8 mouse cellular contexts compared by ENCODE assay signal in genomic region chr17:21450138-21450704, GRCm38 (mm10). TPM values are rescaled to one million over a fixed set of nuclear protein-coding genes. Genes with fewer than 3 reads are reported as not detected.
DNase-seq lines count a peak whose midpoint lies in the region; ATAC-seq and TF ChIP-seq lines count a peak whose summit lies in the region.

Gene Zfp51, plus strand, starts transcription at chr17:21450374.

- H3K36me3 ChIP-seq in C2C12 (ENCODE audit: control insufficient read depth, insufficient read depth) (peaks cover 11% of the 10 kb centered on the region), myocyte (ENCODE audit: control insufficient read depth, insufficient read depth) (no peaks in the 10 kb centered on the region)
- peaks cover 11% of the 10 kb centered on the region for H3K36me3 ChIP-seq in erythroblast, embryonic 14.5 days (ENCODE audit: control insufficient read depth)
- no peaks in the 10 kb centered on the region for H3K36me3 ChIP-seq in heart, embryonic 11.5 days (ENCODE audit: control insufficient read depth, insufficient read depth, low read length)
- peaks cover 2% of the 10 kb centered on the region; the same call in 1 of the 2 replicates for H3K36me3 ChIP-seq in kidney, embryonic 16.5 days (ENCODE audit: insufficient read depth, low read length)
- H3K36me3 ChIP-seq in liver, adult 2 months (ENCODE audit: control insufficient read depth, insufficient read depth, low read length) = peaks cover 5% of the 10 kb centered on the region
- H3K36me3 ChIP-seq in splenic B cell, adult 2 months (ENCODE audit: control insufficient read depth, insufficient read depth, low read length, poor library complexity, severe bottlenecking) = peaks cover 7% of the 10 kb centered on the region

- no peaks in the 10 kb centered on the region for H3K9me3 ChIP-seq in erythroblast, embryonic 14.5 days (ENCODE audit: control insufficient read depth, low read length)
- no peaks in the 10 kb centered on the region for H3K9me3 ChIP-seq in heart, embryonic 11.5 days (replicated peaks; ENCODE audit: control insufficient read depth, low read length)
- H3K9me3 ChIP-seq in kidney, embryonic 16.5 days (ENCODE audit: low read length) = no peaks in the 10 kb centered on the region

- H3K4me2 ChIP-seq in heart, embryonic 11.5 days = peak within 1 kb of the TSS; percentile 69
- H3K4me2 ChIP-seq in kidney, embryonic 16.5 days (replicated peaks; ENCODE audit: low read depth, low read length) = peak within 1 kb of the TSS; percentile 65
- peak within 1 kb of the TSS; percentile 100 for H3K4me2 ChIP-seq in myocyte (ENCODE audit: low read depth)

- no peak for TF ChIP-seq CTCF in C2C12 (IDR thresholded peaks at IDR 0.05; ENCODE audit: control insufficient read depth, insufficient read depth, insufficient read length)
- no peak for TF ChIP-seq CTCF in brain, embryonic 14.5 days (IDR thresholded peaks at IDR 0.05; ENCODE audit: borderline replicate concordance, extremely low read depth, insufficient read depth, insufficient read length)
- TF ChIP-seq CTCF in liver, adult 2 months (IDR thresholded peaks at IDR 0.05; ENCODE audit: low read depth, low read length) = no peak

- peak; percentile 22; the same call in 1 of the 2 replicates for TF ChIP-seq POLR2A in brain, embryonic 14.5 days (IDR thresholded peaks at IDR 0.05; ENCODE audit: borderline replicate concordance, extremely low read depth, insufficient read depth, insufficient read length, poor library complexity, severe bottlenecking)
- 0 out of 2 replicates have a peak, but pooled peaks have one; percentile 29 for TF ChIP-seq POLR2A in liver, adult 2 months (IDR thresholded peaks at IDR 0.05; ENCODE audit: extremely low read depth, insufficient read depth, low read length)
- TF ChIP-seq POLR2A in myocyte (IDR thresholded peaks at IDR 0.05; ENCODE audit: insufficient read length, low read depth) = peak; percentile 74

- peaks cover 13% of the 10 kb centered on the region for H3K79me2 ChIP-seq in C2C12 (ENCODE audit: control insufficient read depth, insufficient read depth)
- 0 out of 2 replicates have a peak, but pooled peaks cover 3% of the 10 kb centered on the region for H3K79me2 ChIP-seq in liver, adult 2 months (ENCODE audit: control insufficient read depth, insufficient read depth, low read length)
- H3K79me2 ChIP-seq in myocyte (ENCODE audit: control insufficient read depth, insufficient read depth) = peaks cover 9% of the 10 kb centered on the region

- peaks cover 5% of the 10 kb centered on the region for H3K79me3 ChIP-seq in C2C12 (ENCODE audit: low read depth)

- H3K4me3 ChIP-seq in C2C12 (ENCODE audit: insufficient read depth, poor library complexity, severe bottlenecking) = peak within 1 kb of the TSS; percentile 49
- H3K4me3 ChIP-seq in erythroblast, embryonic 14.5 days (replicated peaks) = peak within 1 kb of the TSS; percentile 68
- peak within 1 kb of the TSS; percentile 61 for H3K4me3 ChIP-seq in heart, embryonic 11.5 days (ENCODE audit: low read depth, low read length)
- peak within 1 kb of the TSS; percentile 82 for H3K4me3 ChIP-seq in kidney, embryonic 16.5 days (ENCODE audit: low read length)
- peak within 1 kb of the TSS; percentile 86 for H3K4me3 ChIP-seq in liver, adult 2 months (ENCODE audit: insufficient read depth, low read depth, low read length)
- H3K4me3 ChIP-seq in myocyte = peak within 1 kb of the TSS; percentile 54

- peak; percentile 95 for DNase-seq in brain, embryonic 14.5 days (ENCODE audit: low read depth)
- DNase-seq in liver, adult 2 months (ENCODE audit: extremely low read depth, low read depth, low spot score) = peak; percentile 98
- DNase-seq in splenic B cell, adult 2 months (ENCODE audit: low read depth, low spot score) = peak; percentile 95

- H3ac ChIP-seq in C2C12 (ENCODE audit: control insufficient read depth, insufficient read length, low read depth) (peak within 1 kb of the TSS; percentile 90), myocyte (ENCODE audit: control insufficient read depth, insufficient read length) (no peak within 1 kb of the TSS)

- H3K27me3 ChIP-seq in C2C12 (ENCODE audit: control insufficient read depth, insufficient read depth, insufficient read length) (no peaks in the 10 kb centered on the region), myocyte (ENCODE audit: control insufficient read depth, insufficient read depth, insufficient read length) (no peaks in the 10 kb centered on the region)
- H3K27me3 ChIP-seq in erythroblast, embryonic 14.5 days (ENCODE audit: control insufficient read depth) = peaks cover 5% of the 10 kb centered on the region; the same call in 1 of the 2 replicates
- H3K27me3 ChIP-seq in heart, embryonic 11.5 days (ENCODE audit: control insufficient read depth, insufficient read depth, low read length) = no peaks in the 10 kb centered on the region
- no peaks in the 10 kb centered on the region for H3K27me3 ChIP-seq in kidney, embryonic 16.5 days (ENCODE audit: insufficient read depth, low read length)
- H3K27me3 ChIP-seq in liver, adult 2 months (ENCODE audit: control insufficient read depth, insufficient read depth, low read length) = no peaks in the 10 kb centered on the region
- H3K27me3 ChIP-seq in splenic B cell, adult 2 months (ENCODE audit: control insufficient read depth, insufficient read depth, low read length, poor library complexity, severe bottlenecking) = no peaks in the 10 kb centered on the region

- H3K27ac ChIP-seq in heart, embryonic 11.5 days (ENCODE audit: low read depth, low read length) = peak within 1 kb of the TSS; percentile 51
- H3K27ac ChIP-seq in kidney, embryonic 16.5 days (ENCODE audit: low read length) = peak within 1 kb of the TSS; percentile 99
- peak within 1 kb of the TSS; percentile 85 for H3K27ac ChIP-seq in liver, adult 2 months (replicated peaks; ENCODE audit: insufficient read depth, low read depth, low read length)

- peak within 1 kb of the TSS; percentile 70 for H3K9ac ChIP-seq in heart, embryonic 11.5 days (ENCODE audit: low read depth, low read length)
- H3K9ac ChIP-seq in kidney, embryonic 16.5 days (replicated peaks; ENCODE audit: low read length) = peak within 1 kb of the TSS; percentile 79
- H3K9ac ChIP-seq in liver, adult 2 months (ENCODE audit: low read depth, low read length) = peak within 1 kb of the TSS; percentile 81

- H3K4me1 ChIP-seq in erythroblast, embryonic 14.5 days (ENCODE audit: control insufficient read depth) = peaks cover 16% of the 10 kb centered on the region
- H3K4me1 ChIP-seq in heart, embryonic 11.5 days (ENCODE audit: control insufficient read depth, insufficient read depth, low read length) = peaks cover 5% of the 10 kb centered on the region
- H3K4me1 ChIP-seq in kidney, embryonic 16.5 days (ENCODE audit: insufficient read depth, low read length) = no peaks in the 10 kb centered on the region
- peaks cover 6% of the 10 kb centered on the region for H3K4me1 ChIP-seq in liver, adult 2 months (ENCODE audit: control insufficient read depth, insufficient read depth, low read length)

- peak; percentile 100 for ATAC-seq in heart, embryonic 11.5 days (replicated peaks; ENCODE audit: insufficient number of reproducible peaks, low FRiP score, low TSS enrichment)
- ATAC-seq in kidney, embryonic 16.5 days (ENCODE audit: low FRiP score, low TSS enrichment) = peak; percentile 100

- under 1% methylated on average over 26 of the region's 26 CpGs for WGBS in heart, embryonic 11.5 days (ENCODE audit: insufficient replicate concordance)
- under 1% methylated on average over 26 of the region's 26 CpGs for WGBS in kidney, embryonic 16.5 days
- under 1% methylated on average over 26 of the region's 26 CpGs for WGBS in liver, adult 2 months

TF ChIP-seq in C2C12, 6 proteins besides CTCF, POLR2A, EP300 and RAD21:
- TF ChIP-seq USF1 (IDR thresholded peaks at IDR 0.05; ENCODE audit: low read depth) (no peak), MAX (IDR thresholded peaks at IDR 0.05) (no peak), MYOD1 (IDR thresholded peaks at IDR 0.05; ENCODE audit: control insufficient read depth, insufficient read length, low read depth) (peak; percentile 34)

TF ChIP-seq in myocyte, 11 proteins besides CTCF, POLR2A, EP300 and RAD21:
- no peak for TF ChIP-seq MAX (IDR thresholded peaks at IDR 0.05; ENCODE audit: low read depth)
- peak; percentile 30 to 90 (median 81) for TF ChIP-seq MYOD1 (IDR thresholded peaks at IDR 0.05; ENCODE audit: control insufficient read depth in 1 of 3, insufficient read length in 2 of 3, low read depth in 2 of 3)
- TF ChIP-seq CEBPB (IDR thresholded peaks at IDR 0.05; ENCODE audit: insufficient read depth, poor library complexity, severe bottlenecking) = no peak
- no peak for TF ChIP-seq TCF3 (IDR thresholded peaks at IDR 0.05; ENCODE audit: insufficient read length, low read depth)
- peak; percentile 62 to 91 (median 90) for TF ChIP-seq MYOG (IDR thresholded peaks at IDR 0.05; ENCODE audit: control insufficient read depth in 1 of 3, insufficient read depth in 1 of 3, insufficient read length in 2 of 3, low read depth in 2 of 3)
- TF ChIP-seq POLR2AphosphoS2 (IDR thresholded peaks at IDR 0.05; ENCODE audit: insufficient read length, low read depth) = peak; percentile 44

RNA-seq across cellular contexts. Expression of gene Zfp51, which starts in this region (rescaled TPM):
- polyA plus RNA-seq in C2C12 (2012; fragmentation: generic; extraction: Trizol) (1.6 TPM), myocyte (2012; fragmentation: generic; extraction: Trizol) (1.5 TPM)
- 5.3 and 6.1 TPM in 2 replicates for polyA plus RNA-seq in brain, embryonic 14.5 days (2012; rRNA removed)
- polyA plus RNA-seq in erythroblast, embryonic 14.5 days (2012) = 0.03 and 0.04 TPM in 2 replicates
- polyA plus RNA-seq in heart, embryonic 11.5 days (2014; fragmentation: Nextera tagmentation; extraction: Ambion mirVana) = 12.1 and 13.8 TPM in 2 replicates
- 16.6 and 17.4 TPM in 2 replicates for polyA plus RNA-seq in kidney, embryonic 16.5 days (2015; fragmentation: Nextera tagmentation; extraction: Ambion mirVana)
- 3.8 and 4.4 TPM in 2 replicates for total RNA-seq in liver, adult 2 months (2014; rRNA removed)
- 0.28 and 0.50 TPM in 2 replicates for polyA plus RNA-seq in liver, adult 2 months (2012; rRNA removed)

Comparison
In these comparisons a context has a peak if more than half of its experiments do, and no peak if none do; other contexts are left out.
1. Peak in every context shown above with its lines: DNase-seq, ATAC-seq, H3K4me3 ChIP-seq and H3K27ac ChIP-seq.
2. POLR2A ChIP-seq: peak in every context shown above with its lines; median percentile 74 in myocyte; 29 in liver, adult 2 months; 22 in brain, embryonic 14.5 days.